Mouse (Mus musculus): Measurements from ENCODE around the gene Pdcd1lg2. TPM values are rescaled to one million over a fixed set of nuclear protein-coding genes. Genes with fewer than 3 reads are reported as not detected.

The Pdcd1lg2 gene
- polyA plus RNA-seq, 1 experiment from 2014 or later = not detected

DNA sequence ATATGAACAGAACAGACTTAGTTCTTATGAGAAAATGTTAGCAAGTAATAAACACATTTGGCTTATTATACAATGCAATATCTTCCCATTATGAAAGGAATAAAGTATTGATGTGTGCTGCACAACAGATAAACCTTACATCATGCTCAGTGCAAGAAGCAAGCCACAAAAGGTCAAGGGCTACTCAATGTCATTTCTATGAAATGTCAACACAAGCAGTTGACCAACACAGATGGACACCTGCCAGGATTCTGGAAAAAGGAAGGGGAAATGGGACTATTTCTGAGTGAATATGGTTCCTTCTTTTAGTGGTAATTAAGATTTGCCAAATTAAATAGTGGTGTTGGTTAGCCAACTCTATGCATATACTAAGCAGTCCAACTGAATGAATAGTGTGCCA lies 9.2 kb downstream of the Pdcd1lg2 start:
- Histone ChIP-seq H3K4me1 (peaks cover 25% of the 10 kb centered on the region), H3K9ac (no peak overlapping the region), H3K27ac (replicated peaks) (no peak overlapping the region), H3K27me3 (replicated peaks) (peaks cover 4% of the 10 kb centered on the region; the same call in 1 of the 2 replicates), H3K9me3 (no peaks in the 10 kb centered on the region), H3K36me3 (no peaks in the 10 kb centered on the region), H3K4me2 (no peak overlapping the region), H3K4me3 (no peak overlapping the region)
- ATAC-seq (ENCODE audit: extremely low read depth, insufficient number of reproducible peaks, low FRiP score, low TSS enrichment) = no peak

GRCm38 (mm10) chr19:29420397-29420796 lies 9.7 kb downstream of the Pdcd1lg2 start:
- H3K36me3 ChIP-seq = no peaks in the 10 kb centered on the region
- H3K4me1 ChIP-seq = peaks cover 22% of the 10 kb centered on the region
- H3K9me3 ChIP-seq = no peaks in the 10 kb centered on the region
- peaks cover 4% of the 10 kb centered on the region; the same call in 1 of the 2 replicates for H3K27me3 ChIP-seq (replicated peaks)
- no peak overlapping the region for H3K4me2 ChIP-seq
- no peak overlapping the region for H3K9ac ChIP-seq
- no peak overlapping the region for H3K4me3 ChIP-seq
- no peak for ATAC-seq (ENCODE audit: extremely low read depth, insufficient number of reproducible peaks, low FRiP score, low TSS enrichment)
- H3K27ac ChIP-seq (replicated peaks) = no peak overlapping the region
- 81% methylated on average over 8 of the region's 8 CpGs for WGBS

DNA sequence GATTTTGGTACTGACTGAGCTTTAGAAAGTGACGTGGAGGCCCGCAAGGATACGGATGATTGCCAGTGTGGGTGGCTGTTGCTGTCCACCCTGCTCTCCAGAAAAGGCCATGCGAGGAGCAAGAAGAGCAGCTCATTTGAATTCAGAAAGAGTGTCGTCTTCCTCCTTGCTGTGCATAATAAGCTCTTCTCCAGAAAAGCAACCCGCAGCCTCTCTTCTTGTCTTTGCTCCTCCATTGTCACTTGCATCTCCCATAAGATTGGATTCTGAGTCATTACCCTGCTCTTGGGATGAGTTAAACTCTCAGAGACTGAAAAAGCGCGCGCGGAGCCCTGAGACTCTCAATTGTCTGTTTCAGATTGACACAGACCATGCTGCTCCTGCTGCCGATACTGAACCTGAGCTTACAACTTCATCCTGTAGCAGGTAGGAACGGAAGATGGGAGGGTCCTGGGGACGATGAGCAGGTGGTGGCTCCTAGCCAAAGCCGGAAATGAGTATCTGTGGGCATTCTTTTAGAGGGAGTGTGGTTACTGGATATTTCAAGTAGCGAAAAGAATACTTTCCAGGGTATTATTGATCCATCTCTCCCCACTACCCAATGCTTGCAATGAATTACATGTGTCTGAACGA lies 11.4 kb downstream of the Pdcd1lg2 start:
- H3K4me1 ChIP-seq = peaks cover 21% of the 10 kb centered on the region
- H3K27me3 ChIP-seq (replicated peaks) = peaks cover 3% of the 10 kb centered on the region; the same call in 1 of the 2 replicates
- H3K27ac ChIP-seq (replicated peaks) = no peak overlapping the region
- 83% methylated on average over 16 of the region's 16 CpGs for whole genome bisulfite sequencing
- no peak for ATAC-seq (ENCODE audit: extremely low read depth, insufficient number of reproducible peaks, low FRiP score, low TSS enrichment)
- H3K4me2 ChIP-seq = no peak overlapping the region
- no peak overlapping the region for H3K9ac ChIP-seq
- no peak overlapping the region for H3K4me3 ChIP-seq
- H3K36me3 ChIP-seq = no peaks in the 10 kb centered on the region
- H3K9me3 ChIP-seq = no peaks in the 10 kb centered on the region

DNA sequence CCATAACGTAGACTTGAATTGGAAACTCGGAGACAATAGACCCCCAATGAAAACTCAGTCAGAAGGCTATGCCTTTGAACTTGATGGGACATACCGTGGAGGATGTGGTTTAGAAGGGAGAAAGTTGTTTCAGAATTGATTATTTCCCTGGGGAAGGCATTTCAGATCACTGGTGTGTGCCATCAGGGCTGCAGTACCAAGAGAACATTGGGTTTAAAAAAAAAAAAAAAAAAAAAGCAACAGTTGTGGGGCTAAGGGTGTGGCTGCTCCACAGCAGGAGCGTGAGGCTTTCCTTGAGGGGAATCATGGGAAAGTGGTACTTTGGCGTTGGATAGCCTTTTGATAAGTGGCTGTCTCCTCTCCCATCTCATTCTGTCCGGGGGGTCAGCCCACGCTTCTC lies 12.1 kb downstream of the Pdcd1lg2 start:
- Histone ChIP-seq H3K4me2 (no peak overlapping the region), H3K27ac (replicated peaks) (no peak overlapping the region), H3K9me3 (no peaks in the 10 kb centered on the region), H3K36me3 (no peaks in the 10 kb centered on the region), H3K4me1 (peaks cover 19% of the 10 kb centered on the region), H3K4me3 (no peak overlapping the region), H3K9ac (no peak overlapping the region), H3K27me3 (replicated peaks) (no peaks in the 10 kb centered on the region)
- 76% methylated on average over 7 of the region's 7 CpGs for WGBS
- ATAC-seq (ENCODE audit: extremely low read depth, insufficient number of reproducible peaks, low FRiP score, low TSS enrichment) = no peak

DNA sequence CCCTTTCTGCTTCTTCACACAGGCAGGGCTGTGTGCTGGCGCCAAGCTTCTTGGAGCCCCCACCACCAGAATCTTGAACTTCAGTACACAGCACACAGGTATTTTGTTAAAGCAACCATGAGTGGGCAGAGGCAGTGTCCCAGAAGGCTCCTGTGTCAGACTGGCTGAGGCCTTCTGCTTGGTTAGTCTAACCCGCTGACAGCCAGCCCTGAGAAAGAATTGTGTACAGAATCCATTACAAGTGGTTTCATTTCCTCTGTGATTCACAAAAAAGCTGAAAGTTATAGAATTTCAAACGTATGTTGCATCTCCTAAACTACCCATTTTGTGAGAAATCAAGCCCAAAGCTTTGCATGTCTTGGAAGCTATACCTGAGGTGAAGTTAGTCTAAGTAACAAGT lies 19.8 kb downstream of the Pdcd1lg2 start:
- Histone ChIP-seq H3K9ac (no peak overlapping the region), H3K9me3 (peaks cover 6% of the 10 kb centered on the region), H3K4me3 (no peak overlapping the region), H3K4me2 (no peak overlapping the region), H3K27ac (replicated peaks) (no peak overlapping the region), H3K4me1 (no peaks in the 10 kb centered on the region), H3K27me3 (replicated peaks) (no peaks in the 10 kb centered on the region), H3K36me3 (no peaks in the 10 kb centered on the region)
- ATAC-seq (ENCODE audit: extremely low read depth, insufficient number of reproducible peaks, low FRiP score, low TSS enrichment) = no peak
- WGBS = 78% methylated on average over 3 of the region's 3 CpGs

- WGBS = 60% methylated on average over 3 of the region's 3 CpGs
- Histone ChIP-seq H3K27ac (replicated peaks) (no peak overlapping the region), H3K9ac (no peak overlapping the region), H3K27me3 (replicated peaks) (no peaks in the 10 kb centered on the region), H3K4me3 (no peak overlapping the region), H3K36me3 (no peaks in the 10 kb centered on the region), H3K9me3 (peaks cover 6% of the 10 kb centered on the region), H3K4me1 (no peaks in the 10 kb centered on the region), H3K4me2 (no peak overlapping the region)
- no peak for ATAC-seq (ENCODE audit: extremely low read depth, insufficient number of reproducible peaks, low FRiP score, low TSS enrichment)
Observed at GRCm38 (mm10) chr19:29430953-29431352, 20.2 kb downstream of the Pdcd1lg2 start.

DNA sequence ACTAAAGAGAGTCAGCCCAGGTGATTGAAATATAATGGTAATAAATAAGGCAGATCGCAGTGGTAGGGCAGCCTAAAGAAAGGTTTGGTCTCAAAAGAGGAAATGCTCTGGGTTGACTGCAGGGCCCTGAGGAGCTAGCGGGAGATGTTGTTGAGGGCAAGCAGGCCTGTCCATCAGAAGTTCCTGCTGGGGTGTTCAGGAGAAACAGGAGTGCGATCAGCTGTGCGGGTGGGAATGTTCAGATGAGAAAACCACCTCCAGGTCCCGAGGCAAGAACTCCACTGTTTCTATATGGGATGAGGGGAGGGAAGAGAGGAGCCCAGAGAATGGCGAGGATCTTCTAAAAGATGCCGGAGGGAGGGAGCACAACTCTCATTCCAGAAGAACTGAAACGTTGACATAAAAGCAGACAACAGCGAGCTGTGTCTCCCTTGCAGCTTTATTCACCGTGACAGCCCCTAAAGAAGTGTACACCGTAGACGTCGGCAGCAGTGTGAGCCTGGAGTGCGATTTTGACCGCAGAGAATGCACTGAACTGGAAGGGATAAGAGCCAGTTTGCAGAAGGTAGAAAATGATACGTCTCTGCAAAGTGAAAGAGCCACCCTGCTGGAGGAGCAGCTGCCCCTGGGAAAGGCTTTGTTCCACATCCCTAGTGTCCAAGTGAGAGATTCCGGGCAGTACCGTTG lies 26.2 kb downstream of the Pdcd1lg2 start:
- Histone ChIP-seq H3K27ac (replicated peaks) (no peak overlapping the region), H3K4me3 (no peak overlapping the region), H3K4me1 (no peaks in the 10 kb centered on the region), H3K9ac (no peak overlapping the region), H3K4me2 (no peak overlapping the region), H3K9me3 (no peaks in the 10 kb centered on the region), H3K27me3 (replicated peaks) (peaks cover 7% of the 10 kb centered on the region; the same call in 1 of the 2 replicates), H3K36me3 (no peaks in the 10 kb centered on the region)
- WGBS = 81% methylated on average over 18 of the region's 18 CpGs
- no peak for ATAC-seq (ENCODE audit: extremely low read depth, insufficient number of reproducible peaks, low FRiP score, low TSS enrichment)

- Histone ChIP-seq H3K9me3 (no peaks in the 10 kb centered on the region), H3K4me1 (no peaks in the 10 kb centered on the region), H3K27me3 (replicated peaks) (peaks cover 7% of the 10 kb centered on the region; the same call in 1 of the 2 replicates), H3K4me3 (no peak overlapping the region), H3K27ac (replicated peaks) (no peak overlapping the region), H3K9ac (no peak overlapping the region), H3K36me3 (no peaks in the 10 kb centered on the region), H3K4me2 (no peak overlapping the region)
- 79% methylated on average over 1 of the region's 1 CpGs for WGBS
- ATAC-seq (ENCODE audit: extremely low read depth, insufficient number of reproducible peaks, low FRiP score, low TSS enrichment) = no peak
Observed at GRCm38 (mm10) chr19:29437849-29438248, 27.1 kb downstream of the Pdcd1lg2 start.

DNA sequence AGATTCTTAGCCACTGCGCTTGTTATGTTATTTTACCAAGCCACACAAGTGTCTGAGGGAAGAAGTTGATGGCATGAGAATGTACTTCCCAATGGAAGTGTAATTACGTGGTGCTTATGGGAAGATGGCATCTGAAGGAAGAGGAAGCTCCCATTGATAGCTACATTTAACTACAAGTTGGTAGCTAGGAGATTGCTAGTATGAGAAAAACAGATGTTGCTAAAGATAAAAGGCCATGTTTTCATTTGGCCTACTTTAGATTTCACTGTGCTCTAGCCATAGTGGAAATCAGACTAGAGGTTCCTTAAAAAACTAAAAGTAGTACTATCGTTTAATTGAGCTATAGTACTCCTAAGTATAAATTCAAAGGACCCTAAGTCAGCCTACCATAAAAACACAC lies 28.5 kb downstream of the Pdcd1lg2 start:
- Histone ChIP-seq H3K27me3 (replicated peaks) (peaks cover 7% of the 10 kb centered on the region; the same call in 1 of the 2 replicates), H3K9ac (no peak overlapping the region), H3K9me3 (no peaks in the 10 kb centered on the region), H3K4me2 (no peak overlapping the region), H3K4me1 (no peaks in the 10 kb centered on the region), H3K36me3 (no peaks in the 10 kb centered on the region), H3K4me3 (no peak overlapping the region), H3K27ac (replicated peaks) (no peak overlapping the region)
- 49% methylated on average over 3 of the region's 3 CpGs for WGBS
- ATAC-seq (ENCODE audit: extremely low read depth, insufficient number of reproducible peaks, low FRiP score, low TSS enrichment) = no peak

- no peak overlapping the region for H3K9ac ChIP-seq
- H3K36me3 ChIP-seq = no peaks in the 10 kb centered on the region
- H3K4me2 ChIP-seq = no peak overlapping the region
- H3K27ac ChIP-seq (replicated peaks) = no peak overlapping the region
- peaks cover 4% of the 10 kb centered on the region; the same call in 1 of the 2 replicates for H3K9me3 ChIP-seq
- WGBS = 64% methylated on average over 2 of the region's 2 CpGs
- no peak for ATAC-seq (ENCODE audit: extremely low read depth, insufficient number of reproducible peaks, low FRiP score, low TSS enrichment)
- no peaks in the 10 kb centered on the region for H3K4me1 ChIP-seq
- no peak overlapping the region for H3K4me3 ChIP-seq
- peaks cover 4% of the 10 kb centered on the region; the same call in 1 of the 2 replicates for H3K27me3 ChIP-seq (replicated peaks)
Observed at GRCm38 (mm10) chr19:29442492-29442891, 31.8 kb downstream of the Pdcd1lg2 start.

DNA sequence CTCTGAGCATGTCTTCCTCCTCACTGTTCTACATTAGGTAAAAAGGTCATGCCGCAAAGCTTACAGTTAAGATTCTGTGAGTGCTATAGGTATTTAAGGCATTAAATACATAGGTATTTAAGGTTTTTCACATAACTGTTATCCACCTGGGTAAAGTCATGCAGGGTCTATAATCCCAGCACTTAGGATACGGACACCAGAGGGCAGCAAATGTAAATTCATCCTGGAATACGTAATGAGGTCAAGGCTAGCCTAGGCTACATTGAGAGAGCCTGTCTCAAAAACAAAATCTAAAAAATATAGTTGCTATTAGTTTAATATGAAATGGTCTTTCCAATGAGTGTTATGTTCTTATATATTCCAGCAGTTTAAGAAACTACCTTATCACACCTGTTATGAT lies 33.6 kb downstream of the Pdcd1lg2 start:
- 78% methylated on average over 3 of the region's 3 CpGs for WGBS
- H3K36me3 ChIP-seq = no peaks in the 10 kb centered on the region
- 0 out of 2 replicates have a peak, but pooled peaks cover 3% of the 10 kb centered on the region for H3K27me3 ChIP-seq (replicated peaks)
- H3K4me1 ChIP-seq = no peaks in the 10 kb centered on the region
- no peak overlapping the region for H3K9ac ChIP-seq
- ATAC-seq (ENCODE audit: extremely low read depth, insufficient number of reproducible peaks, low FRiP score, low TSS enrichment) = no peak
- H3K9me3 ChIP-seq = peaks cover 4% of the 10 kb centered on the region; the same call in 1 of the 2 replicates
- H3K4me3 ChIP-seq = no peak overlapping the region
- H3K27ac ChIP-seq (replicated peaks) = no peak overlapping the region
- no peak overlapping the region for H3K4me2 ChIP-seq

DNA sequence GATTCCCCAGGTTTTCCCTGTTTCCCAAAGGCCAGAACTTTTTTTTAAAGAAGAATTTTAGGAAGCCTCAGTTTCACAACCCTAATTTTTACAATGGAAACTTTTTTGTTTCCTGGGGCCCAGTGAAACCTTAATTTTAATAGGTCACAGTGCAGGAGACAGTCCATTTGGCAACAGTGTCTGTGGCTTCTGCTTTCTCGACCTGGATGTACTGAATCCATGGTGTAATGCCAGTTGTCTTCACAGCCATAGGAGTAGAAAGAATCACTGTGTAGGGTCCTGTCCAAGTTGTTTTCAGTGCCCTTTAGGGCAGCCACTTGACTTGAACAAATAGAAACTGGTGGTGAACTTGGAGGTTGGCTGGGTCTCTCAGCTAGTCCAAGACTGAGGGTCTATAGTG lies 37.7 kb downstream of the Pdcd1lg2 start:
- no peaks in the 10 kb centered on the region for H3K4me1 ChIP-seq
- no peak overlapping the region for H3K27ac ChIP-seq (replicated peaks)
- H3K4me3 ChIP-seq = no peak overlapping the region
- 63% methylated on average over 1 of the region's 1 CpGs for whole genome bisulfite sequencing
- H3K9ac ChIP-seq = no peak overlapping the region
- H3K27me3 ChIP-seq (replicated peaks) = no peaks in the 10 kb centered on the region
- H3K36me3 ChIP-seq = no peaks in the 10 kb centered on the region
- peaks cover 14% of the 10 kb centered on the region for H3K9me3 ChIP-seq
- no peak overlapping the region for H3K4me2 ChIP-seq
- ATAC-seq (ENCODE audit: extremely low read depth, insufficient number of reproducible peaks, low FRiP score, low TSS enrichment) = no peak

Measured in heart, embryonic 13.5 days (tissue).